Mouse (Mus musculus): Measurements from ENCODE around the gene Tespa1.
"Not testable (repeated sequence)": the region's sequence is repeated elsewhere in the genome, so short reads cannot be mapped to it uniquely, and the experiment has no call there.

Gene Tespa1

DNA sequence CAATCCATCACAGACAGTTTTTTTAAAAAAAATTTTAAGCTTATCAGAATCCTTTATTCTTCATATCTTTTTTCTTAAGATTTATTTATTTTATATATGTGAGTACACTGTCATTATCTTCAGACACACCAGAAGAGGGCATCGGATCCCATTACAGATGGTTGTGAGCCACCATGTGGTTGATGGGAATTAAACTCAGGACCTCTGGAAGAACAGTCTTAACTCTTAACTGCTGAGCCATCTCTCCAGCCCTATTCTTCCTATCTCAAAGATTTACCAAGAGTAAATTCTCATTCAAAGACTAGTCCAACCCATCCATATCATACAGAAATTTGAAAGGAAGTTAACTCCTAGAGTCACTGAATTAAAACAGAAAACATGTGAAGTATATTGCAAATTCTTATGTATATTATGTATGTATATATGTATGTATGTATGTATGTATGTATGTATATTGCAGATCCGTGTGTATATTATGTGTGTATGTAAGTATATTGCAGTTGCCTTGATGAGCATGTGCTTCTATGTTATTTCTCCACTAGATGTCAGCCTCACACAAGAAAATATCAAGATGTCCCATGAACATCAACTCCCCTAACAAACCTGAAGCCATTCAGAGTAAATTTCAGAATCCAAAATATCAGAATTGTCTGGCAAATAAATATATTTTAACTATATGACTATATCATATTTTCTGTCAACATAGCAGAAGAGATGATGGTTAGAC, 40.9 kb downstream of the Tespa1 start:
- DNase-seq = no peak

GRCm38 (mm10) chr10:130364766-130365165, 42.1 kb downstream of the Tespa1 start:
- no peak for DNase-seq

DNA sequence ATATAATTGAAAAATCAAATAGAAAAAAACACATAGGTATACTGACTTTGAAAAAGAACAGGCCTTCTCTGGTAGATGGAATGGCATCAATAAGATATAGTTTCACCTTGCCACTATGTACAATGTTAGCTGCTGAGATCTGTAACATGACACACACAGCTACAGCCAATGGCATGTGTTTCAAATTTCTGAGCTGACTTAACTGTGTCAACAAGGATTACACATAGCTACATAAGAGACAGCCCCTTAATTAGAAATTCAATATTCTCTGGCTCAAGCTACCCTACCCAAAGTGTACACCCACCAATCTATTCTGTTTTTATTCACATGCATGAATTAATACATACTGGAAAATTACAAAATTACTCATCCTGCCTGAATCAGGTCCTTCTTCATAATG, 45.7 kb downstream of the Tespa1 start:
- DNase-seq = no peak

GRCm38 (mm10) chr10:130370005-130370682, 47.5 kb downstream of the Tespa1 start:
- no peak for DNase-seq

GRCm38 (mm10) chr10:130371644-130372043, 49.0 kb downstream of the Tespa1 start:
- DNase-seq = no peak

- no peak for DNase-seq
Measured at GRCm38 (mm10) chr10:130372491-130373173, 50.0 kb downstream of the Tespa1 start.

DNA sequence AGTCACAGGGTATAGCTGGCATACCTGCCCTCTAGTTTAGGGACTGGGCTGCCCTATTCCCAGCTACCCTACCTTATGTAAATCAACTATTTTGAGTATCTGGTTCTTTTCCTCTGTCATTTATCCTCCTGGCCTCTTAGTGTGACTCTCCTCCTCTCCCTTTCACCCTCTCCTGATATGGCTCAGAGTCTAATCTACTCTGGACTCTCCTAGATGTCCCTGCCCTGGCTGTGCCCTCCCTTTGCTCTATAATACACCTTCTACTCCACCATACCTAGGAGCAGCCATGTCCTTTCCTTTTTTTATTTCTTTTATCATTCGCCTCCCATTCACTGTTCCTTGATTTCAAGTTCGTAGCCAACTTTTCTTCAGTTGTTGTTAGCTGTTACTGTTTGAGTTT, 52.5 kb downstream of the Tespa1 start:
- no peak for DNase-seq

DNA sequence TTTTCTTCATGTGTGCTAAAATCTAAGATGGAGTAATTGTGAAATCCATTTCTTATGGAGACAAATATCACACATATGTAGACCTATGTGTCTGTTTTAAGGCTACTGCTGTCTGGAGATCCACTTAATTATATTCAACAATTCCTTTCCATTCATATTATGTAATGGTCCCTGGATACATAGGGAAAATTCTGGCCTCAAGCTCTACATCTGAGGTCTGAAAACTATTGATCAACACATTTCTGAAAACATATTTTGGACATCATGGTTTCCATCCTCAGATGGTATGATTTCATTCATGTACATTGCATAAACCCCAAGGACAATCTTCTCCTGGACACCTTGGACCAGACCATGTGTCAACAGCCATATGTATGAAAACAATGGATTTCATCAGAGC, 71.6 kb downstream of the Tespa1 start, which contains the start of gene Vmn2r84:
Vmn2r84 (minus strand) TSS at position 101 of the 400 bp plus-strand sequence.
- DNase-seq = no peak

GRCm38 (mm10) chr10:130412167-130412698, 89.6 kb downstream of the Tespa1 start:
- DNase-seq = not testable (repeated sequence)
